Mouse (Mus musculus) midbrain, embryonic 14.5 days (tissue): ENCODE data around the gene Pcsk1n. TPM values are rescaled to one million over a fixed set of nuclear protein-coding genes. Genes with fewer than 3 reads are reported as not detected.
A peak's percentile ranks its signal among the peaks of the same experiment; 100 is the strongest.

Source experiments
- ATAC-seq: fragments of 200-750 bp; cut with Nextera tagmentation; 2 replicates; pipeline ENCODE4 v1.8.0; 2017; ENCODE audit warnings: moderate number of reproducible peaks, moderate library complexity; ENCODE audit not compliant: low FRiP score, low TSS enrichment
- DNase-seq: peaks from one replicate; pipeline ENCODE4 v3.0.0-alpha.2; 2015
- H3K27ac ChIP-seq: fragments of 300-500 bp; sonication (generic); replicated peaks from 2 replicates; pipeline ENCODE4 v1.5.1; 2014; ENCODE audit warnings: mild to moderate bottlenecking, low read depth, low read length, moderate library complexity
- H3K27me3 ChIP-seq: fragments of 300-500 bp; sonication (generic); 2 replicates; pipeline ENCODE4 v1.6.1; 2014; ENCODE audit warnings: low read length, control low read depth, mixed read lengths; ENCODE audit not compliant: control insufficient read depth, insufficient read depth
- H3K36me3 ChIP-seq: fragments of 300-500 bp; sonication (generic); 2 replicates; pipeline ENCODE4 v1.6.1; 2014; ENCODE audit warnings: low read length, control low read depth; ENCODE audit not compliant: control insufficient read depth, insufficient read depth
- H3K4me1 ChIP-seq: fragments of 300-500 bp; sonication (generic); 2 replicates; pipeline ENCODE4 v1.6.1; 2014; ENCODE audit warnings: mild to moderate bottlenecking, antibody characterized with exemption, low read length, control low read depth; ENCODE audit not compliant: control insufficient read depth, insufficient read depth
- H3K4me2 ChIP-seq: fragments of 300-500 bp; sonication (generic); 2 replicates; pipeline ENCODE4 v1.6.1; 2014; ENCODE audit warnings: mild to moderate bottlenecking, low read length, moderate library complexity
- H3K4me3 ChIP-seq: fragments of 300-500 bp; sonication (generic); replicated peaks from 2 replicates; pipeline ENCODE4 v1.5.1; 2014; ENCODE audit warnings: low read depth, low read length
- H3K9ac ChIP-seq: fragments of 300-500 bp; sonication (generic); replicated peaks from 2 replicates; pipeline ENCODE4 v1.6.1; 2014; ENCODE audit warnings: mild to moderate bottlenecking, low read length, moderate library complexity
- H3K9me3 ChIP-seq: fragments of 300-500 bp; sonication (generic); 2 replicates; pipeline ENCODE4 v1.6.1; 2016; ENCODE audit warnings: low read length, control low read depth, mixed read lengths; ENCODE audit not compliant: control insufficient read depth
- WGBS: fragments of 180-500 bp; shearing (Covaris S2); extraction: QIAGEN DNeasy Blood & Tissue Kit; methylation state at CpG from one replicate; pipeline ENCODE4 v1.1.7; 2014; 5-methylcytosine and 5-hydroxymethylcytosine counted together
- polyA plus RNA-seq: library from polyadenylated mRNA; unstranded; fragments of >200 nt; fragmentation: Nextera tagmentation; extraction: Ambion mirVana; gene quantifications from 2 replicates; pipeline ENCODE4 v1.2.1, GENCODE M21; 2014

The Pcsk1n gene
- polyA plus RNA-seq, 1 experiment from 2014 or later, result 199 TPM

- H3K9me3 ChIP-seq, result no peaks in the 10 kb centered on the region
- ATAC-seq (no peak), DNase-seq (no peak)
- no peak overlapping the region for H3K27ac ChIP-seq
- WGBS, result 76% methylated on average over 6 of the region's 6 CpGs
- H3K27me3 ChIP-seq, result no peaks in the 10 kb centered on the region; the same call in 1 of the 2 replicates
- H3K9ac ChIP-seq, result no peak overlapping the region
- H3K36me3 ChIP-seq, result peaks cover 31% of the 10 kb centered on the region
- peaks cover 8% of the 10 kb centered on the region; the same call in 1 of the 2 replicates for H3K4me1 ChIP-seq
- H3K4me2 ChIP-seq, result no peak overlapping the region
- H3K4me3 ChIP-seq, result no peak overlapping the region
Measured at GRCm38 (mm10) chrX:7926266-7926665, 6.6 kb downstream of the Pcsk1n start.

DNA sequence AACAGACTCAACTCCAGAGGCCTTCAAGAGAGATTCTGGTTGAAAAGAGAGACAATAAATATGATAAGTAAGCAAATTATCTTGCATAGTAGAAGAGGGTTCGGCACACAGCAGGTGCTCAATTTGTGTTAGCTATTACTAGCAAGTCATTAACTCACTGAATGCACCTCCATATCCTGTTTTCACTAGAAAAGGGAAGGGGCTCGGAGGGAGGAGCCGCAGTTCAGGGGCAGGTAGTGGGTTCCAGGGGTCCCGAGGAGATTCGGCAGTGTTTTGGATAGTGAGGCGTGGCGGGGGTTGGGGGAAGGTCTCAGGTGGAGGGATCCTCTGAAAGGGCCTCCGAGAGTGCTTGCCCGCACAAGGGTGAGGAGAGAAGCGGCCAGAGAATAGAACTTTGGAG lies 7.5 kb downstream of the Pcsk1n start:
- Histone ChIP-seq H3K9ac (no peak overlapping the region), H3K4me1 (peaks cover 8% of the 10 kb centered on the region; the same call in 1 of the 2 replicates), H3K4me2 (no peak overlapping the region), H3K4me3 (no peak overlapping the region), H3K9me3 (no peaks in the 10 kb centered on the region), H3K27me3 (no peaks in the 10 kb centered on the region; the same call in 1 of the 2 replicates), H3K36me3 (peaks cover 39% of the 10 kb centered on the region), H3K27ac (no peak overlapping the region)
- ATAC-seq, result no peak
- no peak for DNase-seq
- WGBS, result 29% methylated on average over 10 of the region's 10 CpGs

GRCm38 (mm10) chrX:7928270-7928790 lies 8.7 kb downstream of the Pcsk1n start, which contains the start of gene Eras:
Gene Eras (minus strand): TSS chrX:7928607.
- Histone ChIP-seq H3K4me3 (no peak within 1 kb of the TSS), H3K9ac (no peak within 1 kb of the TSS), H3K9me3 (no peaks in the 10 kb centered on the region), H3K27me3 (no peaks in the 10 kb centered on the region; the same call in 1 of the 2 replicates), H3K27ac (no peak within 1 kb of the TSS), H3K4me2 (no peak within 1 kb of the TSS), H3K36me3 (peaks cover 38% of the 10 kb centered on the region), H3K4me1 (no peaks in the 10 kb centered on the region)
- WGBS, result 23% methylated on average over 19 of the region's 19 CpGs
- ATAC-seq, result 0 out of 2 replicates have a peak, but pooled peaks have one; percentile 34
- peak; percentile 14 for DNase-seq

DNA sequence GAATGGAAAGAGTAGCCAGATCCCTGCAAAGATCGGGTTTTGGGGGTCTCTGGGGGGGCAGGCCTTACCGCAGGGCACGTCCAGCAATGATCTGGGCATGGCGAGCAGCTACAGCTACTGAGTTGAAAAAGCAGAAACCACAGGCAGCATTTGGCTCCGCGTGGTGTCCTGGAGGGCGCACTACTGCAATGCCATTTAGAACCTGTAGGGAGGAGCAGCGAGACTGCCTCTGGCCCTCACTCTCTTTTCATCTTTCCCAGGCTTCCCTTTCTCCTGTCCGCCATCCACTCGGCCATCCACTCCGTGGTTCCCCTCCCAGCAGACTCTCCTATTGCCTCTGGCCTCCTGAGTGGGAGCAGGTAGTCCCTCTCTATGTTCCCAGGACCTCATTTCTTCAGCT lies 17.3 kb downstream of the Pcsk1n start:
- peaks cover 40% of the 10 kb centered on the region for H3K36me3 ChIP-seq
- no peak for DNase-seq
- no peak overlapping the region for H3K27ac ChIP-seq
- no peaks in the 10 kb centered on the region for H3K4me1 ChIP-seq
- no peak overlapping the region for H3K9ac ChIP-seq
- ATAC-seq, result no peak
- H3K4me2 ChIP-seq, result no peak overlapping the region
- no peaks in the 10 kb centered on the region for H3K9me3 ChIP-seq
- no peaks in the 10 kb centered on the region for H3K27me3 ChIP-seq
- no peak overlapping the region for H3K4me3 ChIP-seq
- 52% methylated on average over 11 of the region's 11 CpGs for WGBS

- peaks cover 32% of the 10 kb centered on the region for H3K36me3 ChIP-seq
- DNase-seq, result no peak
- no peak overlapping the region for H3K4me3 ChIP-seq
- ATAC-seq, result no peak
- no peaks in the 10 kb centered on the region for H3K4me1 ChIP-seq
- H3K4me2 ChIP-seq, result no peak overlapping the region
- H3K9me3 ChIP-seq, result no peaks in the 10 kb centered on the region
- WGBS, result 96% methylated on average over 6 of the region's 6 CpGs
- no peak overlapping the region for H3K9ac ChIP-seq
- H3K27me3 ChIP-seq, result no peaks in the 10 kb centered on the region
- H3K27ac ChIP-seq, result no peak overlapping the region
Measured at GRCm38 (mm10) chrX:7937667-7938066, 18.0 kb downstream of the Pcsk1n start.

- no peak overlapping the region for H3K27ac ChIP-seq
- no peak overlapping the region for H3K4me2 ChIP-seq
- H3K9me3 ChIP-seq, result no peaks in the 10 kb centered on the region
- ATAC-seq (no peak), DNase-seq (no peak)
- peaks cover 9% of the 10 kb centered on the region; the same call in 1 of the 2 replicates for H3K36me3 ChIP-seq
- H3K9ac ChIP-seq, result no peak overlapping the region
- no peak overlapping the region for H3K4me3 ChIP-seq
- H3K27me3 ChIP-seq, result no peaks in the 10 kb centered on the region
- no peaks in the 10 kb centered on the region for H3K4me1 ChIP-seq
- WGBS, result 68% methylated on average over 8 of the region's 8 CpGs
Measured at GRCm38 (mm10) chrX:7945618-7946017, 26.0 kb downstream of the Pcsk1n start.

GRCm38 (mm10) chrX:7947108-7947899 lies 27.7 kb downstream of the Pcsk1n start, which contains the start of gene Hdac6:
Gene Hdac6 (minus strand): TSS chrX:7947889.
- Histone ChIP-seq H3K9me3 (no peaks in the 10 kb centered on the region), H3K27ac (peak within 1 kb of the TSS; percentile 71), H3K4me3 (peak within 1 kb of the TSS; percentile 46), H3K4me1 (no peaks in the 10 kb centered on the region), H3K4me2 (peak within 1 kb of the TSS; percentile 56), H3K36me3 (0 out of 2 replicates have a peak, but pooled peaks cover 4% of the 10 kb centered on the region), H3K27me3 (no peaks in the 10 kb centered on the region), H3K9ac (peak within 1 kb of the TSS; percentile 43)
- no peak for DNase-seq
- ATAC-seq, result peak; percentile 57
- 25% methylated on average over 36 of the region's 37 CpGs for WGBS

- DNase-seq (peak; percentile 94), ATAC-seq (peak; percentile 96; the same call in 1 of the 2 replicates)
- Histone ChIP-seq H3K4me1 (no peaks in the 10 kb centered on the region), H3K4me2 (peak overlapping the region; percentile 49), H3K27me3 (no peaks in the 10 kb centered on the region), H3K9ac (peak overlapping the region; percentile 31; the same call in 1 of the 2 replicates), H3K36me3 (0 out of 2 replicates have a peak, but pooled peaks cover under 1% of the 10 kb centered on the region), H3K4me3 (peak overlapping the region; percentile 46), H3K27ac (peak overlapping the region; percentile 70), H3K9me3 (no peaks in the 10 kb centered on the region)
- 19% methylated on average over 38 of the region's 38 CpGs for WGBS
Measured at GRCm38 (mm10) chrX:7947900-7948492, 28.4 kb downstream of the Pcsk1n start.
